Mouse (Mus musculus): Measurements from ENCODE around the gene Ddx54.

Ddx54 gene

DNA sequence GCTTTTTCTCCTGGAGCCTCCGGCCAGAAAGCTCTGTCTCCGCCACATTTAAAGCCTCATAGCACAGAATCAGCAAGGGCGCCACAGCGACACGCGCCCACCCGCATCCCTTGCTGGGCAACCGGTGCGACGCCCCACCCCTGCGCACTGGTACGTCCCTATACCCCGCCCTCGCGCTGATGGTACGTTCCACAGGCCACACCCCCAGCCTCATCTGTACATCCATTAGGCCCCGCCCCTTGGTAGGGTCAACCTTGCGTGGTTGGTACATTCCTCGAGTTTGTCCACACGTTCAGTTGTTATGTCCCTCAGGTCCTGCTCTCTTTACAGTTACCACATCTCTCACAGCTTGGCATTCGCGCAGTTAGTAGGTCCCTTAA lies at the start of gene Ddx54, which contains the start of gene Rita1:
TSS of gene Ddx54 (plus strand) at position 298 of the 380 bp plus-strand sequence.
TSS of gene Rita1 (minus strand) at position 148 of the 380 bp plus-strand sequence.
- peak; percentile 98 for DNase-seq (ENCODE audit: low spot score in 2 of 2)

DNA sequence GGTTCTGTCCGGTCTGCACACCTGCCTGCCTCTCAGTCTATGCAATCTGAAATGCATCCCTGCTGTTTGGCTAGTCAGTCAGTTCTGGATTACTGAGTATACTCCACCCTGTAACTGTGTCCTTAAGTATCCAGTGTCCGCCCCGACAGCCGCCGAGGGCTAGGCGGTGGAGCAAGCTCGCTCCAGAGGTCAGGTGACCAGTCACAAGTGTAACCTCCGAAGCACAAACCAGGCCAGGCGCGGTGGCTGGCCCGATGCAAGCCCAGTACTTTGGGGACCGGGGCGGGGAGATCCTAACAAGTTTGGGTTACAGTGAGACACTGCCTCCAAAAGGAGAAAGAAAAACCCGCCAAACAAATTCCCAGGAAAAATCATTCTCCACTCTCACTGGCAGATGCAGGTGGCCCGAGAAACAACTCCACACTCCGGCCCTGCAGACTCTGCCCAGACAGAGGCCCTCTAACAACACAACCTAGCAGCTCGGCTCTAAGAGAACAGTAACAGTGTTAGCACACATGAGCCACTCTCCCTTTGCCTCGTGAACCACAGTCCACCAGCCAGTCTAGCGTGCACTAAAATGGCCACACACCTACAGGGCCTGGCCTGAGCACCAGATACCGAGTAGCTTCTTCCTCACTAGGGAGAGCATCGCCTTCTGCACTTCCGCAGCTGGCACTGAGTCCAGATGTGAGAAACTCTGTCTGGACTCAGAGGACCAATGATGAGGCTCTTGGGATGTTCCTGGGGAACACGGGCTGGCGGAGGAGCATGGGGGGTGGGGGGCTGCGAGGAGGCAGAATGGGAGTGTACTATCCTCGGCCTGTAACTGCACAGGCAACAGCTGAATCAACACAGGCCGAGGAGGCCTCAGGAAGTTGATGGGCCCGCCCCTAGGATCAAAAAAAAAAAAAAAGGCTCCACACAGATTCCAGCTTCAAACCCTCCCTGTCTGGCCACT lies 49.3 kb upstream of the Ddx54 start:
- no peak for DNase-seq (ENCODE audit: low spot score in 2 of 2)

DNA sequence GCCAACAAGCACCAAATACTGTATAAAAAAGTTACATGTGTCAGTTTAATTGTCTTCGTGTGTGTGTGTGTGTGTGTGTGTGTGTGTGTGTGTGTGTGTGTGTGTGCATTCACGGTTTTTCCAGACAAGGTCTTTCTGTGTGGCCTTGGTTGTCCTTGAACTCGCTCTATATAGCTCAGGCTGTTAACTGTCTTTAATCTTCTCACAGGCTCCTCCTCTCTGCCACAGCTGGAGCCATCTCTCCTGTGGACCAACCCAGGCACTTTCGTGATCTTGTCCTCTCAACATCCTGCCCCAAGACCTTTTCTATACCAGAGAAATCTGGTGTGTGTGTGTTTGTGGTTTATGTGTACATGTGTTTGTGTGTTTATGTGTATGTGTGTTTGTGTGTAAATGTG lies 48.6 kb upstream of the Ddx54 start:
- no peak for DNase-seq (ENCODE audit: low spot score in 2 of 2)

DNA sequence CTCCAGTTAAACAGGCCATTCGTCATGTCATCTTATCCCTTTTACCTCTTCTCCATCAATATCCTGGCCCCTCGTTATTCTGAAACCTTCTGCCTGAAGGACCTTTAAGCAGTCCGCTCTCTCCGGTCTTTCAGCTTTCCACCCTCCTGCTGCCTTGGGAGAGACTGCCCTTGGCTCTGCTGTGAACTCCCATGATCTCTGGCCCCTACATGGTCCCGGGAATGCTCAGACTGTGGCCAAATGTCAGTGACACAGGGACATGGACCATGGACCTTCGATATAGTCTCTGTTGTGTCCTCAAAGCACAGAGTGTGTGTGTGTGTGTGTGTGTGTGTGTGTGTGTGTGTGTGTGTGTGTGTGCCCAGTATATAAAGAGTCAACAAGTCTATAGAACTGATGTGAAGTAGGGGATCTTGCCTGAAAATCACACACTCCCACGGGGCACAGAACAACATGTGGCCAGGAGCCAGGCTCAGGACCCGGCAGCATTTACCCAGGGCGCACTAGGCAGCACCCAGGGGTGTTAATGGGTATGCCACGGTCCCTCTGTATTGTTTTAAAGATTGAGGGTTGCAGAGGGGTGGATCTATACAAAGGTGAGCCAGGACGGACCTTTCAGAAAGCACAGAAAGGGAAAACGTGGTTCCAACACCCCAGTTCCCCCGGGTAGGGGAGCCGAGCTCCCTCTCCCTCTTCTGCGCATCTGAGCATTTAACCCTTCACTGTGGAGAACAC lies 47.2 kb upstream of the Ddx54 start:
- no peak for DNase-seq (ENCODE audit: low spot score in 2 of 2)

DNA sequence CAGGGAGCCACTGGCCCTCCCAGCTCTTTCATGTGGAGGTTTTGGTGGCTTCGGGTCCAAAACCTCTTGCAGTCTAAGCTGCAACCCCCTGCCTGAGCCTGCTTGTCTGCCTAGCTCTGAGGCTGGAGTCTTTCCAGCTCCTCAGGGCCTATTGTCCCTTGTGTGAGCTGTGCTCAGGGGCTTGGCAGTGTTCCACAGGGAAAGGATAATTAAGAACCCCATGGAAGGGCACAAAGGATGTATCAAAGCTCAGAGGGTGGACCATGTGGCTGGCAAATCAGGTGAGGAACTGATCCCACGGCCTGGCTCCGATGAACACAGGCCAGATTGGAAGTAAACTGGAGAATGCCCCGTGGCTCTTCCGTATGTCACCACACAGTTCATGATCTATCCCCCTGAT lies 46.4 kb upstream of the Ddx54 start:
- DNase-seq (ENCODE audit: low spot score in 2 of 2): no peak

DNA sequence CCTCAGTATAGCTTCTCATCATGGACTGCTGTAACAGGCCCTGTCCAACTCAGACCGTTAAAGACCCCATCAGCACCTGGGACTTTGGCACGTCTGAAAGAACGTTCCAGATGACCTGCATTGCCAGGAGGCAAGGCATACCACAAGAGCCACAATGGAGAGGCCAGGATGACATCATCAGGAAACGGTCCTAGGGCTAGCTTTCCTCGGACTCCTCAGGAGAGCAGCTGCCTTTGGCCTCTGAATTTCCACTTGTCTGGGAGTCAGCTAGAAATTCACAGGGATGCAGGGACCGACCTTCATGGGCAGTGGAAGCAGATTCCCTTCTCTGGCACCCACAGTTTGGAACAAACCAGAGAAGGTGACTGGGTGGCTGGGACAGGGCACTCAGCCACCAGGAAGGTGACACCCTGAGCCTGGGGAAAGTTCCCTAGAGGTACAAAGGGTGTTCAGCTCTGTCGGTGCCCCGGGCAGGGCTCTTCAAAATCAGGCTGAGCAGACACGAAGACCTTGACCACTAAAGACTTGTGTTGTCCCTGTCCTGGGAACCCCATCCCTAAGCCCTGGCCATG lies 45.8 kb upstream of the Ddx54 start:
- DNase-seq (ENCODE audit: low spot score in 2 of 2): no peak

DNA sequence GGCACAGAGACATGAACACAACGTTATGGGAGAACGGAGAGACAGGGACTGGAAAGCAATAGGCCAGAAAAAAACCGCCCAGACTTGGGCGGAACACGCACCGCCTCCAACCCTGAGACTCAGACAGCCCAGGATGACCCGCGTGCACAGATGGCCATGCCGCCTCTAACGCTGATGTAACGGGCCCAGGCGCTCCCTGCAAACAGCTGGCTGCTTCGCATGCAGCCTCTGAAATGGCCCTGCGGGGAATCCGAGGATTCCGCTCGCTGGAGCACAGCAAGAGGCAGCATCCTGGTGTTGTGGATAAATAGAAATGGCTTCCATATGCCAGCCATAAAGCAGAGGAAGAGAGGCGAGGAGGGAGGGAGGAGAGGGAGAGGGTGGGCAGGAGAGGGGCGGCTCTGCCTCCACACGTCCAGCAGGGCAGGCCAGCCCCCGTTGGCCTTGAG lies 45.3 kb upstream of the Ddx54 start:
- DNase-seq (ENCODE audit: low spot score in 2 of 2): no peak

DNA sequence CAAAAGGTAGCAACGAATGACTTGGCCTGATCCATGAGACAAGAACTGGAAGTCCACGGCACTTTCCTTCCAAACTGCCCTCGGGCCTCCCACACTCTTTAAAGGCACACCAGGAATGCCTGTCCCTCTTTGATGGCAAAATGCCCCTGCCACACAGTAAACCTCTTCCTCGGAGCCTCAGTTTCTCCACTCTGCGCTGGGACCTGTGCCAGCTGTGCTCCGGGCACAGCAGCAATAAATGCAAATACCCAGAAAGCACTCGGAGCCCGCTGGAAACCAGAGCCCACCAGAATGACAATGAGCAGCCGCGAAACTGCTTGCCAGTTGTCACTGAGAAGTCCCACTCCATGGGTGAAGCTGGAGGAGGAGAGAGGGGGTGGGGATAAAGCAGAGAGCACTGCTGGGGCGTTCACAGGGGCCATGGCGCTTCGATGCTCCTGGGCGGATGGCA lies 44.8 kb upstream of the Ddx54 start:
- DNase-seq (ENCODE audit: low spot score in 2 of 2): no peak

DNA sequence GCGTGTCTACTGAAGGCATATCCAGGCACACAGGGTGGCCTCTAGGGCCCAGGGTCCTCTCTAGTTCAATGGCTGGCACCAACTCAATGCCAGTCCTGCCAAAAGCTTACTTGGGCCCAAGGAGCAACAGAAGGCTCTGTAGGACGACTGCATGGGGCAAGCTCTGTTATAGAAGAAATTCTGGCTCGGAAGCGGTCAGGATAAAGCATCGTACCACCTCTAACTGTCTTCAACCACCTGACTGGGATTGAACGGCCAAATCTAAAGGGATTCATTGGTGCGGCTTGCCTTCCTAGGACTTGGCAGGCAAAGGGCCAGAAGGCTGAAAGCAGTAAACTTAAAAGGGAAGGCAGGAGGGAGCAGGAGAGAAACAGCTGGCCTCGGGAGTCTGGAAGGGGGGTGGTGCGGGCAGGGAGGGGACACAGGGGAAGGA lies 44.2 kb upstream of the Ddx54 start:
- no peak for DNase-seq (ENCODE audit: low spot score in 2 of 2)

DNA sequence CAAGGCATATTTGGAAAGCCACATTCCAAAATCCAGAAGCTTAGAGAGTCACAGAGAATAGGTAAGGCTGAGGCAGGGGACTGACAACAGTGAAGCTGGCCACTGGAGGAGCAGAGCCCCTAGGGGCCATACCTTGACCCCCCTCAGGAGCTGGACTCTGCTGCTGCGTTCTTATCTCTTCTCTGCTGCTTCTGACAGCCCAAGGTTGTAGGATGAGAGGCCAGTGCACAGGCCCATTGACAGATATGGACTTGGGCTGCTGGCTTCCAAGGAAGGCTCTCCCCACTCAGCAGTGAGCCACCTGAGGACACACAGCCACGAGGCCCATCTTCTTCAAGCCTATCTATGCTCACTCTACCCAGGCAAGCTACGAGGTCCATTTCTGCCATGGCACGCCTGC lies 43.6 kb upstream of the Ddx54 start:
- no peak for DNase-seq (ENCODE audit: low spot score in 2 of 2)

DNA sequence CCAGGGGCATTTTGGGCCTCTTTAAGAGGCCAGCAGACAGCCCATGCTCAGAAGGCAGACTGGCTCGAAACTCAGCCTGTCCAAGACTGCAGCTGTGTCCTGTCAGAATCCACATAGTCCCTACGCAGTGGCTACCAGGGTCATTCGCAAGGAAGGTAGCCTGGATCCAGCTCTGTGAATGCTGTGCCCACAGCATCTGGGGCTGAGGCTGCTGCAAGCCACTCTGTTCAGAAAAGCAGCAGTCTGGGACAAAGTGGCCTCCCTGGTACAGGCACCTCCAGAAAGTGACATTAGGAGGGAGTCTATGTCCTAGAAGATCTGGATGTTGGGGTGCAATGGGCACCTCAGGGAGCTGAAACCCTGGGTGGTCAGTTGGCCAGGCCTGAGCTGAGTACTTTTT lies 42.7 kb upstream of the Ddx54 start:
- no peak for DNase-seq (ENCODE audit: low spot score in 2 of 2)

DNA sequence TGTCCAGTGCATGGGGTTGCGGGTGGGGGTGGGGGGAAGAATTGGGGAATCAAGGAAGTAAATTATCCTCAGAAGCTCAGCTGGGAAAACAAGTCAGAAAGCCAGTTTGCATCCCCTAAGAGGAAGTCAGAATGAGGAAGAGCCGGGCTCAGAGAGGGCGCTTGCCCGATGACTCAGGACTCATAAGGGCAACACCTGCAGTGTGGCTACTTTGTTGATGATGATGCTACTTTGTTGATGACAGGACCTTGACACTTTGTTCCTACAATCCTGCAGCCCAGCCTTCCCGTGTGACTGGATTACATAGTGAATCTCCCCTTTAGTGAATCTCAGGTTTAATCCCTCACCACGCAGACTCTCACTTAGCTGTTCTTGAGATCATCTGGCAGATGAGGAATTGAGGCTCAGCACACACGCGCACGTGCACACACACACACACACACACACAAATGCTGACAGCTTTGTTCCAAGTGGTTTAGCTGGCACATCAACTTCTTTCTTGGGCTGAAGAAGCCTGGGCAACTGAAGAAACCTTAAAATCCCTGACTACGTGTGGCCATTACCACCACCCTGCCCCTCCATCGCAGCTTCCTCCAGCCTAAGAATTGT lies 42.1 kb upstream of the Ddx54 start:
- DNase-seq (ENCODE audit: low spot score in 2 of 2): no peak

DNA sequence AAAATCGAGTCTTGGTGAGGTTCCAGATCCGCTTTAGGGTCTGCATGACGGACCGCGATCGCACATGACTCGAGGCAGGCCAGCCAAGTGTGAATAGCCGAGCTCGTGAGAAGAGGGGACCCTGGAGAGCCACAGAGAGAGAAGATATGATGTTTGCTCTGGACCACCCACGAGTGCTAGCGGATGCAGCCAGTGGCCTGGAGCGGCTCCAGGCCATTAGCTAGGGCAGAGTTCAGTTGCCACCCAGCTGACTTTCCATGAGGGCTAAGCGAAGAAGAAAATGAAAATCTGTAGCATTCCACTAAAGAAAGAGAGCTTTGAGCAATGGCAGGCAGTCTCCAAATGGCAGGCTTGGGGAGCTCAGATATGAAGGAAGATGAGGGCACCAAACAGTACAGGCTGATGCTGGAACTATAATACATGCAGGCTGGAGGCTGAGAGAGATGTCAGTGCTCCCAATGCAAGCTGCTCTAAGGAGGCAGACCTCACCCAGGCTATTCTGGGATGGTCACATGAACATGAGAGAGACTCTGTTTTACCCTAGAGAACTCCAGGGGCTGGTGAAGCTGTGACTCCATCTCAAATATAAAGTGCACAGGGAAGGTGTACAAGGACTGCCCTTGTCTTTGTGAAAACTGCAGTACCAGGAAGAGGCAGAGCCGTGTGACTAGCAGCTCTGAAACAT lies 41.3 kb upstream of the Ddx54 start:
- no peak for DNase-seq (ENCODE audit: low spot score in 2 of 2)

DNA sequence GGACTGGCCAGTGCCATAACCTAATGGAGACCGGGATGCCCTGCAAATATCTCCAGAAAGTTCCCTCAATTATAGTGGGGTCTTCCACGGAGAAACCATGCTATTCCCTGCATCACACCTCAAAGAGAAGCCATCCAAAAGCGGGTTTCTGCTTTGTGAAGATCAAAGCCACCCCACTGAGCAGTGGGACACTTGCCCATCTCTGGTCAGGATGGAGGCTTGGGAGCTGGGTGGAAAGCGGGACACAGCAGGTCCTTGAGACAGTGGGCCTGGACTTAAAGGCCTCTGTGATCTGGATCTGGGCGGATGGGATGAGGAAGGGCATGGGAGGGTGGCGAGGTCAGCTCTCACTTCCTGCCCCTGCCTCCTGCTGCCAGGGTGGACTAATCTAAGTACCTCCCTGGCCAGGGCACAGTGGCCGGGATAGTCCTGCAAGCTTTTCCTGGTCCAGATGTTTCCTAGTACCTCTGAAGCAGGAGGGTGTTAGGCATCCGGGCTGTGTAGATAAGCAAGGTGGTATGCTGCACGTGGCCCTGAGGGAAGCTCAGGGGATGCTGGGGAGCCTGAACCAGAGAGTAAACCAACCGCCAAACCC lies 38.0 kb upstream of the Ddx54 start:
- DNase-seq (ENCODE audit: low spot score in 2 of 2): no peak

DNA sequence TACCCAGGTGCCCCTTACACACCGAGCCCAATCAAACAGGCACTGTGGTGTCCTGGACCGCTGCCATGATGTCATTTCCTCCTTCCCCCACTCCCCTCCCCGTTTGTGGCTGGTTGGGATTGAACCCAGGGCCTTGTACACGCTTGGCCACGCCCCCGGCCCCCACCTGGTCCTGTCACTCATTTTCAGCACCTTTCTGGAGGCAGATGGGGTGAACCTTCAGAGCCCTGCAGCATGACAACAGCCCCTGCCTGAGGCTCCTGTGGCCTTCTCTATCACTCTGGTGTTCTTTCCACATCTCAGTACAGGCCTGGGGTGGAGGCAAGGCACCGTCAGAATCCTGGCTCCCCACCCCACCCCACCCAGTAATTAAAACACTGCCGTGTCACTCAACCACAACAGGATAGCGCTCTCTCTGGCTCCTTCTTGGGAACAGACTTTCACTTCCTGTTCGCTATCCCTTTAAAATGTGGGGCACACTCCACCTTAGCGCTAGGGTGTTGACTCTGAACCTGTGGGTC lies 35.7 kb upstream of the Ddx54 start:
- peak; percentile 52 to 64 for DNase-seq (ENCODE audit: low spot score in 2 of 2)

DNA sequence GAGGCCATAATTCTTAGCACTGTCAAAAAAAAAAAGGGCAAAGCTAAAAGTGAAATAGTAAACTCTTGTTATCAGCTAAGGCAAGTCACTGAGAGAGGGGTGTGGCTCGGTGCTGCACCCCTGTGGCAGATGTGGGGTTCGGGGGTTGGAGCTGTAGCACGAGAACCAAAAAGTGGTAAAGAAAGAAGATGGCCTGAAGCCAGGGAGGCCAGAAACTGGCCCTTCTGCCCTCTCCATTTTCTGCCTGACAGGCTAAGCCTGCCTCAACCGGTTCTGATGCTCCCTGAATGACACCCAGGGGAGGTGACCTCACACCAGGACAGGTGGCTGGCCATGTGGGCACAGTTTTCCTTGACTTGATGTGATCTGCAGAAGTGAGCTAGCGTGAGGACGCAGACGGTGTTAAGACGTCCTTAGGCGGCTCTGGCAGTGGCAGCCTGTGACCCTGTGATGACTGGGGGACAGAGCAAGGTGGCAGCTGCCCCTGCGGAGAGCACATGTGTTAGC lies 34.6 kb upstream of the Ddx54 start:
- DNase-seq (ENCODE audit: low spot score in 2 of 2): peak; percentile 71 to 74

DNA sequence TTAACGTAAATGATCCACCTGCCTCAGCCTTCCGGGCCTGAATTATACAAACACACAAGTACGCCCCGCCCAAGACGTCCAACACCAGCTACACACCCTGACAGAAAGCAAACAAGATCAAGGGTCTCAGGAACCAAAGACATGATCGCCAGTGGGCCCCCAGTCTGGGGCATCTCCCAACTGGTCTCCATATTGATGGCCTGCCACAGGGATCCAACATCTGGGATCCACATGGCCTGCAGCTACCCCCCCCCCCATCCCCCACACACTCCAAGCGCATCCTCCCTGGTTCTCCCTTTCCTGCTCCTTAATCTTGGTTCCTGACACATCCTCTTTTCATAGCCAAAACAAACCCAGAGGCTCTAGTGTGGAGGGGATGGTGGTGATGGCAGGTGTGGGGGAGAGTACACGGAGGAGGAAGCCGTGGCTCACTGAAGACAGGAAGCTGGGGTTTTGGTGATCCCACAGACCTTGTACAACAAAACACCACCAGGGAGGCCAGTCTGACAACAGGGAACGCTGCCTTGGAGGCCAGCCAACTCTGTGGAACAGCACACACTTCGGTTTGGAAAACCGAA lies 33.9 kb upstream of the Ddx54 start:
- DNase-seq (ENCODE audit: low spot score in 2 of 2): peak; percentile 79 to 81

DNA sequence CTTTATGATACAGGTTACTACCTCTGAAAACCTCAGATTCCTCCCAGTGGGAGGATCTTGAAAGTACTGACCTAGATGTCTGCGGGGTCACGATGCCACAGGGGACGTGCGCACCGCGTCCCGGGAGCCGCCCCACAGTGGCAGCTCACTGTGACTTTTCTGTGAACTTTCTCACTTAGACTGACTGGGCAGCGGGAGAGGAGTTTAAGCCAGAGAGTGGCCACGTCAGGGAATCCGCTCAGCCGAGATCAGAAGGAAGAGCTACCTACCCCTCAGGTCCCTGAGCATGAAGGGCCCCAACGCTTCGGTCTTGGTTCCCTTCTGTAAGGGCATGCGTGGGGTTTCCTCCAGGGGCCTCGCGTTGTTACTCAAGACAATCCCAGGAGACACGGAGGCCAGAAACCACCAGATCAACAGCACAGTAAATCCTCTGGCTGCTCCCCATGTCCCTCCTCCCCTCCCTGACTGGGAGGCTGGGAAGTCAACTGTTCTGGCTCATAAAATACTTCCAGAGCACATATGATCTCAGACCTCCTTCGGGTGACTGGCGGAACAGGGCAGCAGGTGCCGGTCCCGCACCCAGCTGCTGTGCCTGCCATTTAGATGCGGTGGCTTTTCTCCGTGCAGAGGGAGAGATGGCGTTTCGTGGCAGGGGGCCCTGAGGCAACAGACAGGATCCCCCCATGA lies 33.2 kb upstream of the Ddx54 start:
- peak; percentile 34 to 36 for DNase-seq (ENCODE audit: low spot score in 2 of 2)

DNA sequence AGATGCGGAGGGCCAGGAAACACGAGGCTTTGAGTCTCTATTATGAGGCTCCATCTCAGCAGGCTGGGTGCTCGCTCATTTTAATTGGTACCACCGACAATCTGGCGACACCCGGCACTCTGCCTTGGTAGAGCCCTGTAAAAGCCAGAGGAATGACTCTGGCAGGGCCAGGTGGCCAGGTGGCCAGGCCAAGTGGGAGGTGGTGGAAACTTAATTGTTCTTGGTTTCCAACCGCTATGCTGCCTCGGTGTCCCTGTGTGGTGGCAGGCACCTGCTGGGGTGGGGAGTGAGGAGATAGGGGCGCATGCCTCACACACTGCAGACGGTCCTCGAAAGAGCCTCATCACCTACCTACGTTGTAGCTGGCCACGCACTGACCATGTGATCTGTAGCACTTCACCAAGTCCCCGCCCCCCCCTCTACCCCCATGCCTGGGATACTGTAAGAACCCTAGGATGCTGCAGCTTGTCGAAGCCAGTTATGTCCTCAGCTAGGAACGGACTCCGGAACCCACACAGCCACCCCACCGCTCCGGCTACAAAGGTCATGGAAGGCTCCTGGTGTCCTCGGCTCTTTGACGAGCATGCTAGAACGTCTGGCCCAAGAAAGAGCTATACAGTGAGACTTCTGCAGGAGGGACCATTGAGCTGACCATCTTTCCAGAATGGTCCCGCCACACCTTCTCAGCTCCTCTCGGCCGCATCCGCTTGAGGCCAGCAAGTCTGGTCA lies 32.5 kb upstream of the Ddx54 start:
- DNase-seq (ENCODE audit: low spot score in 2 of 2): peak; percentile 51 to 53
